Mouse (Mus musculus) MN1 (cell line): Measurements from ENCODE around the gene Ubl7.
"Not testable (repeated sequence)": the region's sequence is repeated elsewhere in the genome, so short reads cannot be mapped to it uniquely, and the experiment has no call there.

Source experiments
- DNase-seq: peaks from one replicate; pipeline ENCODE4 v3.0.0-alpha.2; 2016; ENCODE audit warnings: low spot score

Gene Ubl7

GRCm38 (mm10) chr9:57910254-57911160, at the start of gene Ubl7:
TSS of gene Ubl7 (plus strand) at chr9:57910979.
- DNase-seq = peak; percentile 91

- peak; percentile 61 for DNase-seq
Observed at GRCm38 (mm10) chr9:57861951-57862471, 48.8 kb upstream of the Ubl7 start.

GRCm38 (mm10) chr9:57864336-57864735, 46.4 kb upstream of the Ubl7 start:
- no peak for DNase-seq

GRCm38 (mm10) chr9:57866530-57866929, 44.2 kb upstream of the Ubl7 start:
- no peak for DNase-seq

- DNase-seq = no peak
Observed at GRCm38 (mm10) chr9:57867236-57867635, 43.5 kb upstream of the Ubl7 start.

GRCm38 (mm10) chr9:57867880-57868279, 42.9 kb upstream of the Ubl7 start:
- DNase-seq = no peak

GRCm38 (mm10) chr9:57868767-57869166, 42.0 kb upstream of the Ubl7 start:
- no peak for DNase-seq

GRCm38 (mm10) chr9:57870273-57870816, 40.4 kb upstream of the Ubl7 start:
- no peak for DNase-seq

- no peak for DNase-seq
Observed at GRCm38 (mm10) chr9:57874134-57874533, 36.6 kb upstream of the Ubl7 start.

GRCm38 (mm10) chr9:57874994-57875393, 35.8 kb upstream of the Ubl7 start:
- no peak for DNase-seq

GRCm38 (mm10) chr9:57879213-57879612, 31.6 kb upstream of the Ubl7 start:
- DNase-seq = no peak

- no peak for DNase-seq
Observed at GRCm38 (mm10) chr9:57880278-57880677, 30.5 kb upstream of the Ubl7 start.

- not testable (repeated sequence) for DNase-seq
Observed at GRCm38 (mm10) chr9:57881781-57882180, 29.0 kb upstream of the Ubl7 start.

- no peak for DNase-seq
Observed at GRCm38 (mm10) chr9:57883413-57883812, 27.4 kb upstream of the Ubl7 start.

- no peak for DNase-seq
Observed at GRCm38 (mm10) chr9:57888119-57888518, 22.7 kb upstream of the Ubl7 start.

GRCm38 (mm10) chr9:57900478-57900877, 10.3 kb upstream of the Ubl7 start:
- peak; percentile 21 for DNase-seq

GRCm38 (mm10) chr9:57901197-57901596, 9.6 kb upstream of the Ubl7 start:
- DNase-seq = peak; percentile 23

- no peak for DNase-seq
Observed at GRCm38 (mm10) chr9:57901601-57902000, 9.2 kb upstream of the Ubl7 start.

- peak; percentile 16 for DNase-seq
Observed at GRCm38 (mm10) chr9:57902132-57902531, 8.6 kb upstream of the Ubl7 start.

- DNase-seq = no peak
Observed at GRCm38 (mm10) chr9:57903589-57904249, 7.1 kb upstream of the Ubl7 start.

- no peak for DNase-seq
Observed at GRCm38 (mm10) chr9:57904250-57904644, 6.5 kb upstream of the Ubl7 start.

GRCm38 (mm10) chr9:57907206-57907605, 3.6 kb upstream of the Ubl7 start:
- no peak for DNase-seq

- peak; percentile 85 for DNase-seq
Observed at GRCm38 (mm10) chr9:57912571-57912970, 1.8 kb downstream of the Ubl7 start.
